Mouse (Mus musculus): Measurements from ENCODE around the gene I0C0044D17Rik.

- TF ChIP-seq CTCF (IDR thresholded peaks at IDR 0.05) (no peak), EP300 (IDR thresholded peaks at IDR 0.05) (no peak)
These were observed 12.9 kb upstream of the I0C0044D17Rik start for GRCm38 (mm10) chr4:98836519-98836918.
